Mouse (Mus musculus) liver, embryonic 13.5 days (tissue): ENCODE measurements around the gene Praf2. TPM values are rescaled to one million over a fixed set of nuclear protein-coding genes. Genes with fewer than 3 reads are reported as not detected.
A peak's percentile ranks its signal among the peaks of the same experiment; 100 is the strongest.

Experiments
- ATAC-seq: fragments of 200-750 bp; cut with Nextera tagmentation; 2 replicates; pipeline ENCODE4 v1.8.0; 2017; ENCODE audit warnings: low read depth, mild to moderate bottlenecking, moderate number of reproducible peaks, moderate library complexity
- DNase-seq: peaks from one replicate; pipeline ENCODE4 v3.0.0; 2022
- H3K27ac ChIP-seq: fragments of 300-500 bp; sonication (generic); 2 replicates; pipeline ENCODE4 v1.5.1; 2015; ENCODE audit warnings: moderate library complexity, mild to moderate bottlenecking, inconsistent platforms
- H3K27me3 ChIP-seq: fragments of 300-500 bp; sonication (generic); 2 replicates; pipeline ENCODE4 v1.6.1; 2015; ENCODE audit warnings: mild to moderate bottlenecking, inconsistent platforms
- H3K36me3 ChIP-seq: fragments of 300-500 bp; sonication (generic); 2 replicates; pipeline ENCODE4 v1.6.1; 2015; ENCODE audit warnings: mild to moderate bottlenecking, inconsistent platforms
- H3K4me1 ChIP-seq: fragments of 300-500 bp; sonication (generic); replicated peaks from 2 replicates; pipeline ENCODE4 v1.6.1; 2015; ENCODE audit warnings: inconsistent platforms
- H3K4me2 ChIP-seq: fragments of 300-500 bp; sonication (generic); 2 replicates; pipeline ENCODE4 v1.6.1; 2015; ENCODE audit warnings: inconsistent platforms, mild to moderate bottlenecking, moderate library complexity
- H3K4me3 ChIP-seq: fragments of 300-500 bp; sonication (generic); replicated peaks from 2 replicates; pipeline ENCODE4 v1.5.1; 2015; ENCODE audit warnings: mild to moderate bottlenecking, inconsistent platforms
- H3K9ac ChIP-seq: fragments of 300-500 bp; sonication (generic); 2 replicates; pipeline ENCODE4 v1.6.1; 2015; ENCODE audit warnings: mild to moderate bottlenecking, inconsistent platforms
- H3K9me3 ChIP-seq: fragments of 300-500 bp; sonication (generic); replicated peaks from 2 replicates; pipeline ENCODE4 v1.6.1; 2016; ENCODE audit warnings: inconsistent platforms
- WGBS: fragments of 180-500 bp; shearing (Covaris S2); methylation state at CpG from one replicate; pipeline ENCODE4 v1.1.7; 2015; ENCODE audit not compliant: insufficient replicate concordance; 5-methylcytosine and 5-hydroxymethylcytosine counted together
- polyA plus RNA-seq: library from polyadenylated mRNA; unstranded; fragments of >200 nt; fragmentation: Nextera tagmentation; extraction: Ambion mirVana; gene quantifications from 2 replicates; pipeline ENCODE4 v1.2.1, GENCODE M21; 2015

Gene Praf2
- polyA plus RNA-seq, 1 experiment from 2014 or later, result 8.3 TPM

GRCm38 (mm10) chrX:7779294-7779693, 51.1 kb downstream of the Praf2 start:
- Histone ChIP-seq H3K27me3 (no peaks in the 10 kb centered on the region), H3K4me1 (peaks cover 42% of the 10 kb centered on the region), H3K4me3 (0 out of 2 replicates have a peak overlapping the region, but pooled peaks have one; percentile 18), H3K9me3 (no peaks in the 10 kb centered on the region), H3K9ac (peak overlapping the region; percentile 60), H3K36me3 (peaks cover 3% of the 10 kb centered on the region; the same call in 1 of the 2 replicates), H3K4me2 (peak overlapping the region; percentile 53), H3K27ac (peak overlapping the region; percentile 95)
- WGBS, result 12% methylated on average over 3 of the region's 3 CpGs
- DNase-seq (no peak), ATAC-seq (peak; percentile 77)

Other genes starting within 250 kb of the Praf2 start
- gene Foxp3, start 154.8 kb upstream of the Praf2 start, polyA plus RNA-seq, result 0.05 TPM in 1 of 2 replicates, not detected in the other
- gene Ppp1r3f, start 154.2 kb upstream of the Praf2 start, polyA plus RNA-seq, result 0.17 and 0.37 TPM in 2 replicates
- gene Ccdc22, start 122.9 kb upstream of the Praf2 start, polyA plus RNA-seq, result 22.3 and 23.4 TPM in 2 replicates
- 0.10 TPM in 1 of 2 replicates, not detected in the other for gene Cacna1f, start 121.4 kb upstream of the Praf2 start, polyA plus RNA-seq
- gene Syp, start 90.0 kb upstream of the Praf2 start, polyA plus RNA-seq, result 0.34 and 0.55 TPM in 2 replicates
- gene Prickle3, start 71.2 kb upstream of the Praf2 start, polyA plus RNA-seq, result 0.86 and 0.95 TPM in 2 replicates
- gene Plp2, start 57.0 kb upstream of the Praf2 start, polyA plus RNA-seq, result 28.2 and 32.5 TPM in 2 replicates
- gene Magix, start 47.2 kb upstream of the Praf2 start, polyA plus RNA-seq, result not detected in 2 replicates
- 15.0 and 17.7 TPM in 2 replicates for gene Gpkow, start 31.3 kb upstream of the Praf2 start, polyA plus RNA-seq
- gene Wdr45, start 14.1 kb upstream of the Praf2 start, polyA plus RNA-seq, result 13.3 and 15.2 TPM in 2 replicates
- gene Gm45208, start 6.2 kb upstream of the Praf2 start, polyA plus RNA-seq, result 0.25 TPM in 1 of 2 replicates, not detected in the other
- gene Ccdc120, start 22.5 kb downstream of the Praf2 start, polyA plus RNA-seq, result 1.7 TPM in 2 replicates
- 8.9 and 10.1 TPM in 2 replicates for gene Tfe3, start 34.1 kb downstream of the Praf2 start, polyA plus RNA-seq
- 30.6 and 32.3 TPM in 2 replicates for gene Gripap1, start 61.3 kb downstream of the Praf2 start, polyA plus RNA-seq
- 0.13 and 0.34 TPM in 2 replicates for gene Kcnd1, start 93.8 kb downstream of the Praf2 start, polyA plus RNA-seq
- 33.8 and 35.7 TPM in 2 replicates for gene Otud5, start 112.9 kb downstream of the Praf2 start, polyA plus RNA-seq
- 2.8 and 4.3 TPM in 2 replicates for gene Pim2, start 149.8 kb downstream of the Praf2 start, polyA plus RNA-seq
- 17.1 and 17.8 TPM in 2 replicates for gene Slc35a2, start 155.6 kb downstream of the Praf2 start, polyA plus RNA-seq
- 58.2 and 60.3 TPM in 2 replicates for gene Pqbp1, start 170.8 kb downstream of the Praf2 start, polyA plus RNA-seq
- 96.5 and 97.0 TPM in 2 replicates for gene Timm17b, start 170.9 kb downstream of the Praf2 start, polyA plus RNA-seq
- not detected in 2 replicates for gene Gm10491, start 179.4 kb downstream of the Praf2 start, polyA plus RNA-seq
- gene Gm10490, start 181.1 kb downstream of the Praf2 start, polyA plus RNA-seq, result not detected in 2 replicates
- 0.18 and 0.19 TPM in 2 replicates for gene Pcsk1n, start 191.4 kb downstream of the Praf2 start, polyA plus RNA-seq
- gene Eras, start 200.2 kb downstream of the Praf2 start, polyA plus RNA-seq, result not detected in 2 replicates
- 8.9 and 10.5 TPM in 2 replicates for gene Hdac6, start 219.4 kb downstream of the Praf2 start, polyA plus RNA-seq
- 135 and 145 TPM in 2 replicates for gene Gata1, start 249.6 kb downstream of the Praf2 start, polyA plus RNA-seq